Mouse (Mus musculus): Measurements from ENCODE around the gene Catsper3. TPM values are rescaled to one million over a fixed set of nuclear protein-coding genes. Genes with fewer than 3 reads are reported as not detected.

Gene Catsper3
- polyA plus RNA-seq, 1 experiment from 2014 or later, result 0.19 TPM

DNA sequence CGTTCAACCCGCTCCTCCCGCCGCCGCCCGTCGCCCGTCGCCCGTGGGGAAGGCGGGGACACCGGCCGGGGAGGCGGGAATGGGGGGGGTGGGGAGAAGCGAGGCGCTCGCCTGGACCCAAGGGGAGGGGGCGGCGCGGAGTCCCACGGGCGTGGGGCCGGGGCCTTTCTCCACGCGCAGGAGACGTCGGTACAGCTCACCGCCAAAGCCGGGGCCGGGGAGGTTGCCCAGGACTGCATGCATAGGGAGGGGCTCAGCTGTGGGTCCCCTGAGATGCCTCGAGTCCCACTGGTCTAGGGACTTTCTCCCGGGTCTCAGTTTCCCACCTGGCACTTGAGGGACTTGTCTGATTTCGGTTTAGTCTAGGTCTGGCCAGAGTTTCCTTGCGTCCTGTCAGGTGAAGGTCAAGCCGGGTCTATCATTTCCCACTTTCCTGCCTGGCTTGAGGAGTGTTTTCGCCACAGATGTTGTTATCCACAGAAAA, 51.8 kb downstream of the Catsper3 start, which contains the start of gene Pitx1:
Gene Pitx1, minus strand, starts transcription at position 51 of the 484 bp plus-strand sequence.
- no peak within 1 kb of the TSS for H3K4me3 ChIP-seq (ENCODE audit: low read depth, low read length)
- under 1% methylated on average over 35 of the region's 36 CpGs for WGBS

DNA sequence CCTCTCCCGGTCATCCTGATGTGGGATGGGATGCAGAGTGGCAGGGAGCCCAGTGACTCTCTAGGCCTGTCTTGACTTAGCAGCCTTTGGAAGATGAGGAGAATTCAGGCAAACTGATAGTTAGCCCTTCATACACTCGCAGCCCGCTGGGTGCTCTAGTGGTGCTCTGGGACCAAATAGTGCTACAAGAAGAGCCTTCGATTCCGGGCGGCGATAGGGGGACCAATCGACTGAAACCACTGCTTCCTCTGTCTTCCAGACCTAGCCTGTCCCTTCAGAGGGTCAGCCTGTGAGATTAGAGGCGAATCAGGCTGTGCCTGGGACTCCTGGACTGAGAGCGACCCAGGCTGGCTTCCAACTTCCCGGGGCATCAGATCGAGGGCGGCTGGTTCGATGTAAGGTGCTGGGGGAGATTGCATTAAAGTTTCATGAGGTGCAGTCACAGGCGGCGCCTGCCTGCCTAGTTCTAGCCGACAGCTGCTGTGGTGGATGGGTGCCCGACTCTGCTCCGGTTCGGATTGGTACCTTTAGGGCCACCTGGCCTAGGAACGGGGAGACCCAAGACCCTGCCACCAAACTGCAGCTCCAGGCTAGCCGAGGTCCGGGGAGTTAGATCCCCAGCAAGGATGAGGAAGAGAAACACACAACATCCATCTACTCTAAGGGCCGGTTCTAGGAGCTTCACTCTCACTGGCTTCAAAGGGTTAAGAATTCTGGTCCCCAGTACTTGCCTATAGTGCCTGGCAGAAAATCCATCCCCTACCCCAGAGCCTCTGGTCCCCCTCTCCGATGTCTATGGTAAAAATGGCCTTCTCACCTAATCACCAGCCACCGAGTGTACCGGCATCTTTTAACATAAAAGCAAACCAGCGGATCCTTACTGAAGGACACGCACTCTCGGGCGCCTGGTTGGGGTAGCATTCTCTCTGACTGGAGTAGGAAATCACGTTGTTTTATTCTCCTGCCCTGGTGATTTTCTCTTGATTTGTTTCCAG, 52.7 kb downstream of the Catsper3 start:
- no peak overlapping the region for H3K9ac ChIP-seq (ENCODE audit: low read depth, low read length)
- H3K27me3 ChIP-seq (ENCODE audit: control insufficient read depth, insufficient read depth, low read depth, low read length), result peaks cover 79% of the 10 kb centered on the region
- no peaks in the 10 kb centered on the region for H3K36me3 ChIP-seq (ENCODE audit: control insufficient read depth, insufficient read depth, low read length)
- H3K9me3 ChIP-seq (replicated peaks; ENCODE audit: control insufficient read depth, low read length, poor library complexity, severe bottlenecking), result no peaks in the 10 kb centered on the region; the same call in 1 of the 2 replicates
- H3K4me2 ChIP-seq (ENCODE audit: low read length), result no peak overlapping the region
- under 1% methylated on average over 32 of the region's 32 CpGs for WGBS
- no peak for ATAC-seq
- no peaks in the 10 kb centered on the region; the same call in 1 of the 2 replicates for H3K4me1 ChIP-seq (ENCODE audit: control insufficient read depth, insufficient read depth, low read length)
- H3K4me3 ChIP-seq (ENCODE audit: low read depth, low read length), result no peak overlapping the region
- H3K27ac ChIP-seq (ENCODE audit: low read length), result no peak overlapping the region

More for the DNA sequence above, 51.8 kb downstream of the Catsper3 start, which contains the start of gene Pitx1:
- H3K9me3 ChIP-seq (replicated peaks; ENCODE audit: control insufficient read depth, low read length, poor library complexity, severe bottlenecking), result no peaks in the 10 kb centered on the region; the same call in 1 of the 2 replicates
- H3K9ac ChIP-seq (ENCODE audit: low read depth, low read length), result no peak within 1 kb of the TSS
- H3K4me1 ChIP-seq (ENCODE audit: control insufficient read depth, insufficient read depth, low read length), result peaks cover 5% of the 10 kb centered on the region
- ATAC-seq, result no peak
- no peaks in the 10 kb centered on the region for H3K36me3 ChIP-seq (ENCODE audit: control insufficient read depth, insufficient read depth, low read length)
- H3K27me3 ChIP-seq (ENCODE audit: control insufficient read depth, insufficient read depth, low read depth, low read length), result peaks cover 78% of the 10 kb centered on the region
- H3K4me2 ChIP-seq (ENCODE audit: low read length), result no peak within 1 kb of the TSS
- no peak within 1 kb of the TSS for H3K27ac ChIP-seq (ENCODE audit: low read length)

DNA sequence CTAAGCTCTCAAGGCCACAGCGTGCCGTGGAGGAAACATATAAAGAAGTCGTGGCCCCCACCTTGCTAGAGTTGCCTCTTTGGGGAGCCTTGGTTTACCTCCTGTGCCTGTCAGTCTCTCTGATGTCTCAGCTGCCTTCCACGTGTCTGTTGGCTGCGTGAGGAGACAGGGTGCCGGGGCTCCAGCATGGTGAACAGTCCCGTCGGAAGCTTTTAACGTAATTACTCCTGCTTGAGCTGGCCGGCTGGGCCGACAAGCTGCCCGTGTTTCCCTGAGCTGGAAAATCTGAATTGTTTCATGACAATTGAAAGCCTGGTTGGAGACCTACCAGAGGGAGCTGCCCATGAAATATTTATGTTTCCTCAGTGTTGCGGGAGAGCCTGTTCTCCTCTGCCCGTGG, 55.9 kb downstream of the Catsper3 start:
- Histone ChIP-seq H3K4me3 (ENCODE audit: low read depth, low read length) (no peak overlapping the region), H3K4me1 (ENCODE audit: control insufficient read depth, insufficient read depth, low read length) (no peaks in the 10 kb centered on the region; the same call in 1 of the 2 replicates), H3K9ac (ENCODE audit: low read depth, low read length) (no peak overlapping the region), H3K4me2 (ENCODE audit: low read length) (no peak overlapping the region), H3K9me3 (replicated peaks; ENCODE audit: control insufficient read depth, low read length, poor library complexity, severe bottlenecking) (no peaks in the 10 kb centered on the region; the same call in 1 of the 2 replicates), H3K27me3 (ENCODE audit: control insufficient read depth, insufficient read depth, low read depth, low read length) (peaks cover 60% of the 10 kb centered on the region), H3K36me3 (ENCODE audit: control insufficient read depth, insufficient read depth, low read length) (no peaks in the 10 kb centered on the region), H3K27ac (ENCODE audit: low read length) (no peak overlapping the region)
- ATAC-seq, result no peak
- 17% methylated on average over 14 of the region's 14 CpGs for WGBS

DNA sequence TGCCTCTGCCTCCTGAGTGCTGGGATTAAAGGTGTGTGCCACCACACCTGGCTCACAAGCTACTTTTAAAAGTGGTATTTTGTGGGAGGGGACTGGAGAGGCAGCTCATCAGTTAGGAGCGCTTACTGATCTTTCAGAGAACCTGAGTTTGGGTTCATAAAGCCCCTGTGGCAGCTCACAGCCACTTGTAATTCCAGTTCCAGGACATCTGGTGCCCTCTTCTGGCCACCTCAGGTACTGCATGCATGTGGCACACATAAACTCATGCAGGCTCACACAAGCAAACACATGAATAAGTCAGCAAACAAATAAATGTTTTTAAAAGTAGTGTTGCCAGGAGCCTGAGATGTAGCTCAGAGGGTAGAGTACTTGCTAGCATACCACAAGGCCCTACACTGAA, 59.3 kb downstream of the Catsper3 start:
- Histone ChIP-seq H3K27me3 (ENCODE audit: control insufficient read depth, insufficient read depth, low read depth, low read length) (peaks cover 36% of the 10 kb centered on the region), H3K4me2 (ENCODE audit: low read length) (no peak overlapping the region), H3K4me1 (ENCODE audit: control insufficient read depth, insufficient read depth, low read length) (no peaks in the 10 kb centered on the region), H3K4me3 (ENCODE audit: low read depth, low read length) (no peak overlapping the region), H3K27ac (ENCODE audit: low read length) (no peak overlapping the region), H3K36me3 (ENCODE audit: control insufficient read depth, insufficient read depth, low read length) (no peaks in the 10 kb centered on the region), H3K9me3 (replicated peaks; ENCODE audit: control insufficient read depth, low read length, poor library complexity, severe bottlenecking) (no peaks in the 10 kb centered on the region), H3K9ac (ENCODE audit: low read depth, low read length) (no peak overlapping the region)
- no peak for ATAC-seq
- whole genome bisulfite sequencing, result 94% methylated on average over 1 of the region's 1 CpGs

DNA sequence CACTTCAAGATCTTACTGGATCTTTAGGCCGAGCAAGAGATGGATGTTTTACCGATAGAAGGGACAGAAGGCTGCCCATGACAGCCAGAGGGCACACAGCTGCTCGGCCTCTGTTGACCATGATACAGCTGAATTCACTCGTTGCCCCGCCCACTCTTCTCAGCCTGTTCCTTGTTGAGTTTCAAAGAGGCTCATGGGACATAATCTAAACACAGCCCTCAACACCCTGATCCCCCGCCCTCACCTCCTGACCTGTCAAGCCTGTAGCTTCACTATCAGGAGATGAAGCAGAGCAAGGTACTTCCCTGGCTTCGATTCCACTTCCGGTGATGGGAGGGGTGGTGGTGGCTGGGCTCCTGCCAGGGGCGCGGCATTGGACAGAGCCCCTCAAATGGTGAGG, 63.4 kb downstream of the Catsper3 start:
- no peak for ATAC-seq
- no peaks in the 10 kb centered on the region for H3K36me3 ChIP-seq (ENCODE audit: control insufficient read depth, insufficient read depth, low read length)
- no peak overlapping the region for H3K4me3 ChIP-seq (ENCODE audit: low read depth, low read length)
- 0 out of 2 replicates have a peak, but pooled peaks cover 7% of the 10 kb centered on the region for H3K27me3 ChIP-seq (ENCODE audit: control insufficient read depth, insufficient read depth, low read depth, low read length)
- H3K27ac ChIP-seq (ENCODE audit: low read length), result no peak overlapping the region
- no peak overlapping the region for H3K9ac ChIP-seq (ENCODE audit: low read depth, low read length)
- no peak overlapping the region for H3K4me2 ChIP-seq (ENCODE audit: low read length)
- no peaks in the 10 kb centered on the region for H3K9me3 ChIP-seq (replicated peaks; ENCODE audit: control insufficient read depth, low read length, poor library complexity, severe bottlenecking)
- H3K4me1 ChIP-seq (ENCODE audit: control insufficient read depth, insufficient read depth, low read length), result no peaks in the 10 kb centered on the region
- WGBS, result 70% methylated on average over 10 of the region's 10 CpGs

DNA sequence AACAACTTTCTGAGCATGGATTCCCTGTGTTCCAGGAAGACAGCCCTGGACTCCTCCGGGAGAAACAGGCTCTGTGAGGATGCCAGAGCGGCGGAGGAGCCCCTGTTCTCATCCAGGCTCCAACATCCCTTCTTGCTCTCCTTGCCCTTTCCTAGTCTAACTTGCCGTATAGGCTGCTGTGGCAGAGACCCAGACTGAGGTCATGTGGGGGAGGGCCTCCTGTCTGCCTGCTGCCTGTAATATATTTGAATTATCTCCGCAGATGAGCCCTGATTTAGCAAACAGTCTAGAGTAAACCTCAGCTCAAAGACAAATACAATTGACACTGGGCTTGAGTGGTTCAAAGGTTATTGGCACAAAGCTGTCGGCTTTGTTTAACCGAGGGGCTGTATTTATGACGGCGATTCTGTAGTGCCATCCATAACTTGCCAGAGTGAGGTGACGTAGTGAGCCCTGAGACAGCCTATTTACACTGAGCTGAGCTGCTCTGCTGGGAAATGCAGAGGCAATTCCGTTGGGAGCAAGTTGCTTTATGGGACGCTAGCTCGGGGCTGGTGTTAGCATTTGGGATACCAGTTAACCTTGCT, 64.3 kb downstream of the Catsper3 start:
- H3K4me1 ChIP-seq (ENCODE audit: control insufficient read depth, insufficient read depth, low read length), result no peaks in the 10 kb centered on the region
- ATAC-seq, result no peak
- no peak overlapping the region for H3K4me3 ChIP-seq (ENCODE audit: low read depth, low read length)
- no peaks in the 10 kb centered on the region for H3K9me3 ChIP-seq (replicated peaks; ENCODE audit: control insufficient read depth, low read length, poor library complexity, severe bottlenecking)
- H3K27me3 ChIP-seq (ENCODE audit: control insufficient read depth, insufficient read depth, low read depth, low read length), result 0 out of 2 replicates have a peak, but pooled peaks cover 7% of the 10 kb centered on the region
- H3K36me3 ChIP-seq (ENCODE audit: control insufficient read depth, insufficient read depth, low read length), result no peaks in the 10 kb centered on the region
- 58% methylated on average over 13 of the region's 13 CpGs for WGBS
- H3K27ac ChIP-seq (ENCODE audit: low read length), result no peak overlapping the region
- no peak overlapping the region for H3K4me2 ChIP-seq (ENCODE audit: low read length)
- H3K9ac ChIP-seq (ENCODE audit: low read depth, low read length), result no peak overlapping the region

DNA sequence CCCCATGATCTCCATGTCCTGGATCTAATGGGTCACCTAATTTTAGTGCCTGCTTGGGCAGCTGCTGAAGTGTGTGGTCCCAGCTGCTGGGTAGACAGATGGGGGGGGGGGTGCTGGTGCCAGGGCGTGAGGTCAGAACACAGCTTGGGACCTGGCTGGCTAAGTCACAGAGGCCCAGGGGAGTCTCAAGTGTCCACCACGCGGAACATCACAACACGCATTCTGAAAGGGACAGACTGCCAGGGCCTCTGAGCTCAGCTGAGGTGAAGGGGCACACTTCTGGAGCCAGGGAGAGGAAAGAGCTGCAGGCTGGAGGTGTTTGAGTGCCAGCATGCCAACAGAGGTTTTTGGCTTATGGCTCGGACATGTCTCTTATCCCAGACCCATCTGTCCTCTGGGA, 66.4 kb downstream of the Catsper3 start:
- H3K9me3 ChIP-seq (replicated peaks; ENCODE audit: control insufficient read depth, low read length, poor library complexity, severe bottlenecking), result no peaks in the 10 kb centered on the region
- H3K27ac ChIP-seq (ENCODE audit: low read length), result no peak overlapping the region
- no peaks in the 10 kb centered on the region for H3K4me1 ChIP-seq (ENCODE audit: control insufficient read depth, insufficient read depth, low read length)
- no peaks in the 10 kb centered on the region for H3K36me3 ChIP-seq (ENCODE audit: control insufficient read depth, insufficient read depth, low read length)
- no peak for ATAC-seq
- H3K9ac ChIP-seq (ENCODE audit: low read depth, low read length), result no peak overlapping the region
- H3K4me3 ChIP-seq (ENCODE audit: low read depth, low read length), result no peak overlapping the region
- no peak overlapping the region for H3K4me2 ChIP-seq (ENCODE audit: low read length)
- H3K27me3 ChIP-seq (ENCODE audit: control insufficient read depth, insufficient read depth, low read depth, low read length), result 0 out of 2 replicates have a peak, but pooled peaks cover 3% of the 10 kb centered on the region
- WGBS, result 85% methylated on average over 5 of the region's 5 CpGs

DNA sequence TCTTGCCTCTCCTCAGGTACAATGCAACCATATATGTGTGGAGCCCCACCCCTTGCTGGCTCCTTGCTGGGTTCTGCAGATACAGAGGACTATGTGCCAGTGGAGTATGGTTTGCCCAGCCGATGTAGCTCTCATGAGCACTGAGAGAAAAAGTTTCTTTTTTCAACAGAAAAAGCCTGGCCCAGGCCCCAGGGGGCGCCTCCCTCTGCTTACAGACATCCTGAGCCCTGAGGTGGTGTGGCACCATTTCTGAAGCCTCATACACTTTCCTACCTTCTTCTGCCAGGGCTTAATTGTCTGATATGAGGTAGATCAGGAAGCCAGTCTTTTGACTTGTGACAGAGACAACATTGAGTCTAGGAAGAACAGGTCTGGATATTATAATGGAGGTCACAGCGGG, 67.8 kb downstream of the Catsper3 start:
- 71% methylated on average over 3 of the region's 3 CpGs for WGBS
- Histone ChIP-seq H3K9me3 (replicated peaks; ENCODE audit: control insufficient read depth, low read length, poor library complexity, severe bottlenecking) (no peaks in the 10 kb centered on the region), H3K9ac (ENCODE audit: low read depth, low read length) (no peak overlapping the region), H3K4me1 (ENCODE audit: control insufficient read depth, insufficient read depth, low read length) (no peaks in the 10 kb centered on the region), H3K4me2 (ENCODE audit: low read length) (no peak overlapping the region), H3K4me3 (ENCODE audit: low read depth, low read length) (no peak overlapping the region), H3K36me3 (ENCODE audit: control insufficient read depth, insufficient read depth, low read length) (no peaks in the 10 kb centered on the region), H3K27me3 (ENCODE audit: control insufficient read depth, insufficient read depth, low read depth, low read length) (peaks cover 7% of the 10 kb centered on the region; the same call in 1 of the 2 replicates), H3K27ac (ENCODE audit: low read length) (no peak overlapping the region)
- ATAC-seq, result no peak

Data from midbrain, embryonic 16.5 days (tissue).